Mouse (Mus musculus) left cerebral cortex, adult 9 months (tissue): ENCODE measurements around the gene Btbd9.
A peak's percentile ranks its signal among the peaks of the same experiment; 100 is the strongest.

ENCODE experiments used
- DNase-seq, 2 experiments: peaks; one replicate each; pipeline ENCODE4 v3.0.0; 2022; ENCODE audit warnings: low spot score in 2 of 2

Btbd9 gene

GRCm38 (mm10) chr17:30481766-30482165 lies 94.5 kb downstream of the Btbd9 start:
- DNase-seq = no peak

DNA sequence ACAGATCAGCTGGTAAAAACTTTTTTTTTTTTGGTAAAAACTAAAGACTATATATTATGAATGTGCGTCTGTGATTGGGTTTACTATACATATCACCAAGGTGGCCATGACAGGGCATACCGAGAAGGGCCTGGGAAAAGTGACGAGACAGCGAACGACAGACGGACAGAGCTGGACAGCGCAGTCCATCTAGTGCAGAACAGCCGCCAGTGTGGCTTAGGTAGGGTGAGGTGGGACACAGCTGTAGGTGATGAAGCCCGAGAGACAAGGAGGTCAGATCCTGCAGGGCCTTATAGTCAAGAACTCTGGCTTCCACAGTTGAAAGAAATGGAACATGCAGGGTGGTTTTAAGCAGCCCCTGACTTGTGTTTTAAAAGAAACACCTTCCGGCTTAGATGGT lies 94.9 kb downstream of the Btbd9 start:
- no peak for DNase-seq

GRCm38 (mm10) chr17:30480381-30480780 lies 95.9 kb downstream of the Btbd9 start:
- no peak for DNase-seq

- DNase-seq = no peak
These were observed 98.1 kb downstream of the Btbd9 start for GRCm38 (mm10) chr17:30478181-30478580.

DNA sequence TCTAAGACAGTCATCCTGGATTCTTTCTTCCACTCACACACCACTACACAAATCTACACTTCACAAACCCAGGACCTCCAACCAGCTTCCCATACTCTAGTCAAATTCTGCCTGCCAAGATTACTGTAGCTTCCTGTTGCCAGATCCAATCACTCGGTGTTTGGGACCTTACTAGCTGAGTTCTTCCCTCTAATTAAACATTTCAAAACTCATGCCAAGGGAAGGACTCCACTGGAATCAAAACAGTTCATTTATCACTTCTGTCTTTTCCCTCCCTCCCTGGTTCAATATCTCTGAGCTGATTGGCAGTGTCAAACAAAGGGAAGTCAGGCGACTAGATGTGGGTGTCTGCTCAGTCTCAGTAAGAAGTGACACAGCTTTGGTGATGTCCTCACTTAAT lies 101.7 kb downstream of the Btbd9 start:
- no peak for DNase-seq

GRCm38 (mm10) chr17:30472776-30473175 lies 103.5 kb downstream of the Btbd9 start:
- no peak for DNase-seq

GRCm38 (mm10) chr17:30471512-30471911 lies 104.8 kb downstream of the Btbd9 start:
- peak in 1 of 2 experiments; percentile 54 for DNase-seq

- DNase-seq = no peak
These were observed 105.5 kb downstream of the Btbd9 start for GRCm38 (mm10) chr17:30470790-30471189.

GRCm38 (mm10) chr17:30470286-30470685 lies 106.0 kb downstream of the Btbd9 start:
- DNase-seq = no peak

DNA sequence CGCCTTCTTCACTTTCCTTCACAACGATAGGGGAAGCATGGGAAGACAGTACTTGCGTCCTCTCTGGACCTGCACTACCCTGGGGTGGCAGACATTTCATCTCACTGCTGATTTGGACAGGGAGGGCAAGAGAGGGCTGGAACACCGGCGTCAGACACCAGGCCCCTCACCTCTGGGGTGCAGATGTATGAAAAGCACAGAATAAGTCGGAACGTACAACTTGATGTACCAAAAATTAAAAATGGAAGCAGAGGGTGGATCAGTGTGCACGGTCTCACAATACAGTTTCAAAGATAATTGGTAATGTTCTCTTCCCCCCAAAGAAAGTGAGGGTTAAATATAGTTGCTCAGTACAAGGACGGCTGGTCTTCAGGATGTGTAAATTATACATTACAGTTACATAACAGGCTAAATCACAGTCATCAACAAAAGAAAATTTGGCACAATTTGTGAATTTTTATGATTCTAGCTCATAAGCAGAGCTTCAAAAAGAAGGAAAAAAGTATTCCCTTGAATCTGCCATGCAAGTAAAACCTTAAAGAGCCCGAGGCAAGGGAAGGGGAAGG lies 106.7 kb downstream of the Btbd9 start:
- DNase-seq = peak in 1 of 2 experiments; percentile 61

DNA sequence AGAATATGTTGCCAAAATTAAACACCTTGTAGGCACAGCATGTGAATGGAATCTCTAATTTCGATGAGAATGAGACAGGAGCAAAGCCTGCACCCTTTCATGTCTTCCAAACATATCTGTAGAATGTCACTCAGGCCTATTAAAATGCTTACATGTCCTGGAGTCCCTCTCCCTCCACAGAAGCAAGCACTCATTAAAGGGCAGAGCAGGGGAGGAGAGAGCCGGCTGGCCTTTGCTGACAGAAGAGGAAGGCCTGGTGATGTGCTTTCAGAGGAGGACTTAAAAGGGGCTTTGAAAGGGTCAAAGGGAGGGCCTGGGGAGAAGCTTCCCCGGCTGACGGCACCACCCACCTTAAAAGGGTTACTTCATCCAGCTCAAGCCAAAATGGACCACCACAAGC lies 107.9 kb downstream of the Btbd9 start:
- DNase-seq = no peak

DNA sequence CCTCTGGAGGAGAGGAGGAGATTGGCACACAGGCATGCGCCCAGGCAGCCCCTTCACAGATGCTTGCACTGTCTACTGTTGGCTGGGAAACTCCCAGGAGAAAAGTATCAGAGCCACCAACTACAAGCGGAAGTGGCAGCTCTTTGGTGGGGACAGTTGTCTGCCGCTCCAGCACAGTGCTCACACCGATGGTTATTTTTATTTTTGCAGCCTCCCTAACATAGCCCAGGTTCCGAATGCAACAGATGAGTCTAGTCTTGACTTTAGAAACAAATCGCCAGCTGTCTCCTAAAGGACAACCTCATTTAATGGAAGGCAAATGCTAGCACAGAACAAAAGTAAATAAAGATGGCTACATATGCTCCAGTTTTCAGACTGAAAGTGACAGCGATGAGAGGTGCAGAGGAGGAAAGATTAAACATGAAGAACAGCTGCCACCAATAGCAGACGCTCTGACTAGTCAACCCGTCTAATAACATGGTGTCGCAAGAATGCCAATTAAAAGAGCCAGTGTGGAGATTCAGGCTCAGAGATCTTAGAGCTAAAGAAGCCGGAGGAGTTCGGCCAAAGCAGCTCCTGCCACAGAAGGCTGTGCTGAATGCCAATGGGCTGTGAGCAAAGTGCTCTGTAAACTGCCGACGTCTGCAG lies 108.6 kb downstream of the Btbd9 start:
- DNase-seq = peak in 1 of 2 experiments; percentile 72

DNA sequence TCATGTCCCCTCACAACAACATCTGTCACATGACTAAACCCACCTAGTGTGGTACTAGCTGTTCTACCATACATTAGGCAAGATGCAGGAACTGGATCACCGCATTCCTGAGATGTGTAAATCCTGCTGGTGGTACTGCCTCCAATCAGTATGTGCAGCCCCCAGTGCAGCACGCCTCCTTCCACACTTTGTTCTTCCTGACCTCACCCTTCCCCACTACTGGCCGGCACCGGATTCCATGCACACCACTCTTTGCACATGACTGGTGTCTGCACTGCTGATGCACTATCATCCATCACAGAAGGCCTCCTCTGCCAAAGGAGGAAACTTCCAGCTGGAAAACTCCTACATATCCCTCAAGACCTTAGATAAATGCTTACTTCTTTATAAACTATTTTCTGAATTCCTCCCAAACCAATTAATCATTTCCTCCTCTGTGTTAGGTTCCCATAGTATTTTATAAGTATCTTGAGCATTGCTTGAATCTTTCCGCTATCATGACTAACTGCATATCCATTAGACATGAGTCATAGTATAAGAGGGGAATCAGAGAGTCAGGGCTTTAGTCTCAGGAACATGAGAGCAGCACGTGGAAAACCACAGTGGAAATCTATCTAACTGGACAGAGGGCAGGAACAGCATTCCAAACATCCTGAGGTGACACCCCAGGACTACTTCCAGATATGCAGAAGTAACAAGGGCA lies 111.1 kb downstream of the Btbd9 start:
- DNase-seq = no peak

- no peak for DNase-seq
These were observed 112.0 kb downstream of the Btbd9 start for GRCm38 (mm10) chr17:30464240-30464745.

GRCm38 (mm10) chr17:30460727-30461349 lies 115.5 kb downstream of the Btbd9 start:
- no peak for DNase-seq

- DNase-seq = no peak
These were observed 116.6 kb downstream of the Btbd9 start for GRCm38 (mm10) chr17:30459706-30460105.

DNA sequence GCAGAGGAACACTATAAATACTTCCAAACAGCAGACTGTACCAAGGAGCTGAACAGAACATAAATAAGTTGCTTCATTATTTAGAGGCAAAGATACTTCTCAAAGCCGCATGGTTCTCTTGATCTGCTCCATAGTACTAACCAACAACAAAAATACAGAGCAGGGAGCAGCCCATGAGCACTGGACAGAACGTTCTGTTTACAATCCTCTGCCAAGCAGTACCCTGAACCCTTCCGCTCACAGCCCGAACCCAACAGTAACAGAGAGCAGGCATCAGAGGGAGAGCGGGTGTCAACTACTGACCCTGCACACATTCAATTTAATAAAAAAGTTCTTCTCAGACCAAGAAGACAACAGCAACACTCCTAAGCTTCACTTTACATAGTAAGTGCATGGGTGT lies 117.4 kb downstream of the Btbd9 start:
- DNase-seq = no peak

DNA sequence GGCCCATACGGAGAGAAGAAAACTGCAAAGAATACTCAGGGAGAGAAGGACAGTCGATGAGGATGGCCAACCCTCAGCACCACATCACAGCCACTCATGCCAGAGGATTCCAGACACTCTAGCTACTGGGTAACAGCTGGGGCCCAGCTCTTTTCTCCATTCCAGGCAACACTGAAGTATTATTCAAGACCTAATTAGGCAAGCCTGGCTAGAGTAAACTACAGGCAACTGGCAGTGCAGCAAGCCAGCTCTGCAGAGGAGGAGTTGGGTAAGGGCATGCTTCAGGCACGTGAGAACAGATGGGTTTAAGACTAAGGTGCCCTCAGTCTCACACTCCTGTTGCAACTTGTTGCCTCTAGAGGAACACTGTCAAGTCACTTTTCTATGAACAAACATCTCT lies 118.0 kb downstream of the Btbd9 start:
- peak in 1 of 2 experiments; percentile 36 for DNase-seq

GRCm38 (mm10) chr17:30457486-30457885 lies 118.8 kb downstream of the Btbd9 start:
- no peak for DNase-seq

DNA sequence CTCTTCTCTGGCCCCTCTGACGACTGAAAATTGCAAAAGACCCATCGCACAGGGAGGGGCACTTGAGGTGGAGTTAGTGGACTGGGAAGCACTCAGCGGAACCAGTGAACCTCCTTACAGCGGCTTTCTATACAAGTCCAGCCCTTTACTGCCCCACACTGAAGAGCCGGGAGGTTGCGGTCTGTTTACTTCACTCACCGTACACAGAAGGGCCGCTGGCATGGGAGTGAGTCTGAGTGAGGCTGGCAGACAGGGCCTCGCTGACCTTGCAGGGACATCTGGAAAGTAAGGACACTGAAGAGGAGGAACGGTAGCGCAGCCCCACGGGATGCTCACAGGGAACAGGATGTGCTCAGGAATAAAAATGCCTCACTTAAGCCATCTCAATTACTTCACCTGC lies 120.0 kb downstream of the Btbd9 start:
- no peak for DNase-seq

GRCm38 (mm10) chr17:30454862-30455243 lies 121.4 kb downstream of the Btbd9 start:
- peak in 1 of 2 experiments; percentile 84 for DNase-seq

GRCm38 (mm10) chr17:30454155-30454861 lies 122.0 kb downstream of the Btbd9 start:
- no peak for DNase-seq
